Mouse (Mus musculus) ES-E14 (cell line): ENCODE results near the gene Nat8f4. TPM values are rescaled to one million over a fixed set of nuclear protein-coding genes. Genes with fewer than 3 reads are reported as not detected.
"Not testable (repeated sequence)": the region's sequence is repeated elsewhere in the genome, so short reads cannot be mapped to it uniquely, and the experiment has no call there.

Experiments used
- DNase-seq: peaks from one replicate; pipeline ENCODE4 v3.0.0-alpha.2; 2013; ENCODE audit warnings: low read depth, low spot score
- H3K27ac ChIP-seq: 2 replicates; pipeline ENCODE4 v1.5.1; 2012; ENCODE audit warnings: low read depth, mild to moderate bottlenecking, low read length, moderate library complexity, mixed read lengths; ENCODE audit not compliant: poor library complexity, insufficient read depth, severe bottlenecking
- H3K36me3 ChIP-seq: 2 replicates; pipeline ENCODE4 v1.6.1; 2012; ENCODE audit warnings: mild to moderate bottlenecking, low read length, moderate library complexity, mixed read lengths; ENCODE audit not compliant: control insufficient read depth, poor library complexity, insufficient read depth, severe bottlenecking
- H3K4me1 ChIP-seq, 2 experiments: fragments of 150-350 bp in 1 of 2; sonication (generic) in 1 of 2; 2 replicates each; pipeline ENCODE4 v1.6.1; 2012; ENCODE audit warnings: low read length in 2 of 2, mild to moderate bottlenecking in 1 of 2, mixed read lengths in 1 of 2; ENCODE audit not compliant: control insufficient read depth in 2 of 2, insufficient read depth in 2 of 2, poor library complexity in 1 of 2
- H3K4me3 ChIP-seq, 2 experiments: fragments of 150-350 bp in 1 of 2; sonication (generic) in 1 of 2; 2 replicates each; pipeline ENCODE4 v1.5.1; 2012; ENCODE audit warnings: low read length in 2 of 2, low read depth in 1 of 2, mild to moderate bottlenecking in 1 of 2, mixed read lengths in 1 of 2; ENCODE audit not compliant: insufficient read depth in 1 of 2, poor library complexity in 1 of 2, severe bottlenecking in 1 of 2
- H3K9ac ChIP-seq: 2 replicates; pipeline ENCODE4 v1.6.1; 2012; ENCODE audit warnings: low read depth, mild to moderate bottlenecking, low read length, mixed read lengths; ENCODE audit not compliant: poor library complexity, insufficient read depth, severe bottlenecking
- H3K9me3 ChIP-seq: fragments of 150-350 bp; sonication (generic); 2 replicates; pipeline ENCODE4 v1.6.1; 2012; ENCODE audit warnings: low read depth, mild to moderate bottlenecking, low read length; ENCODE audit not compliant: control insufficient read depth, insufficient read depth
- CHD2 ChIP-seq: IDR thresholded peaks from 2 replicates; pipeline ENCODE4 v1.6.1; 2014; ENCODE audit warnings: mild to moderate bottlenecking, low read depth, low read length, inconsistent platforms
- HCFC1 ChIP-seq: IDR thresholded peaks from 2 replicates; pipeline ENCODE4 v1.6.1; 2012; ENCODE audit warnings: low read length, inconsistent platforms, borderline replicate concordance; ENCODE audit not compliant: insufficient read depth
- MAFK ChIP-seq: IDR thresholded peaks from 2 replicates; pipeline ENCODE4 v1.6.1; 2014; ENCODE audit warnings: mild to moderate bottlenecking, low read depth, low read length, inconsistent platforms; ENCODE audit not compliant: insufficient read depth
- ZC3H11A ChIP-seq: IDR thresholded peaks from 2 replicates; pipeline ENCODE4 v1.6.1; 2012; ENCODE audit warnings: low read depth, mild to moderate bottlenecking, inconsistent platforms, low read length, borderline replicate concordance
- ZNF384 ChIP-seq: IDR thresholded peaks from 2 replicates; pipeline ENCODE4 v1.6.1; 2012; ENCODE audit warnings: low read depth, low read length, inconsistent platforms
- in situ Hi-C, 2 experiments: fragments of 600-800 bp; cut with MboI; formaldehyde crosslinking; loops; one replicate each; pipeline ENCODE4 v1.15.1; 2025; ENCODE audit warnings: low sequenced_read_pairs in 2 of 2, inconsistent platforms in 1 of 2; ENCODE audit not compliant: unreplicated experiment in 2 of 2
- total RNA-seq: library from RNA; depleted of rRNA; stranded (reverse); fragments of 300-350 nt; gene quantifications from 2 replicates; pipeline ENCODE4 v1.2.3, GENCODE M21; 2012; rRNA removed

The Nat8f4 gene
- 6.0 and 6.8 TPM in 2 replicates for total RNA-seq

GRCm38 (mm10) chr6:85904642-85905061 is at the start of gene Nat8f4:
Nat8f4 (minus strand) TSS chr6:85904884.
- H3K36me3 ChIP-seq, H3K9me3 ChIP-seq, DNase-seq, H3K4me1 ChIP-seq, in situ Hi-C loops, H3K27ac ChIP-seq: not testable (repeated sequence)
- peak within 1 kb of the TSS; percentile 66 to 79 for H3K4me3 ChIP-seq
- H3K9ac ChIP-seq = peak within 1 kb of the TSS; percentile 79

GRCm38 (mm10) chr6:85948549-85948948 is 43.9 kb upstream of the Nat8f4 start:
- no peaks in the 10 kb centered on the region for H3K4me1 ChIP-seq
- peak overlapping the region; percentile 5; the same call in 1 of the 2 replicates for H3K9ac ChIP-seq
- H3K9me3 ChIP-seq = no peaks in the 10 kb centered on the region
- H3K27ac ChIP-seq = no peak overlapping the region
- TF ChIP-seq ZNF384 (no peak), MAFK (no peak), HCFC1 (no peak), ZC3H11A (no peak)
- no peak for DNase-seq
- no peak overlapping the region for H3K4me3 ChIP-seq
- in situ Hi-C loops = no loop called here
- H3K36me3 ChIP-seq = peaks cover 30% of the 10 kb centered on the region

GRCm38 (mm10) chr6:85942469-85942868 is 37.8 kb upstream of the Nat8f4 start:
- no peak for TF ChIP-seq HCFC1
- no peak for TF ChIP-seq CHD2
- TF ChIP-seq ZC3H11A = no peak
- no peak for TF ChIP-seq ZNF384
- no peak for TF ChIP-seq MAFK
- no peak for DNase-seq
- Histone ChIP-seq H3K9me3 (no peaks in the 10 kb centered on the region), H3K9ac (no peak overlapping the region), H3K4me1 (0 out of 4 replicates have a peak, but pooled peaks cover 0 to 1% of the 10 kb centered on the region in 2 experiments), H3K36me3 (peaks cover 5% of the 10 kb centered on the region), H3K4me3 (no peak overlapping the region), H3K27ac (no peak overlapping the region)
- in situ Hi-C loops = no loop called here

GRCm38 (mm10) chr6:85938701-85939100 is 34.0 kb upstream of the Nat8f4 start:
- Histone ChIP-seq H3K4me1 (0 out of 4 replicates have a peak, but pooled peaks cover 0 to 1% of the 10 kb centered on the region in 2 experiments), H3K36me3 (no peaks in the 10 kb centered on the region), H3K9ac (no peak overlapping the region), H3K4me3 (no peak overlapping the region), H3K27ac (peak overlapping the region; percentile 13; the same call in 1 of the 2 replicates), H3K9me3 (no peaks in the 10 kb centered on the region)
- no peak for DNase-seq
- TF ChIP-seq CHD2 (no peak), MAFK (no peak), ZNF384 (no peak), HCFC1 (no peak), ZC3H11A (no peak)
- in situ Hi-C loops = no loop called here
